Mouse (Mus musculus) stomach, embryonic 16.5 days (tissue): Measurements from ENCODE around the gene 1700010B08Rik. TPM values are rescaled to one million over a fixed set of nuclear protein-coding genes. Genes with fewer than 3 reads are reported as not detected.
"Not testable (repeated sequence)": the region's sequence is repeated elsewhere in the genome, so short reads cannot be mapped to it uniquely, and the experiment has no call there.

Experiments used
- ATAC-seq: fragments of 200-750 bp; cut with Nextera tagmentation; 2 replicates; pipeline ENCODE4 v1.8.0; 2017; ENCODE audit warnings: moderate number of reproducible peaks, moderate TSS enrichment; ENCODE audit not compliant: insufficient read depth, low FRiP score
- H3K27ac ChIP-seq: fragments of 300-500 bp; sonication (generic); 2 replicates; pipeline ENCODE4 v1.5.1; 2014; ENCODE audit warnings: low read length
- H3K27me3 ChIP-seq: fragments of 300-500 bp; sonication (generic); 2 replicates; pipeline ENCODE4 v1.6.1; 2014; ENCODE audit warnings: low read length, control low read depth, mixed read lengths; ENCODE audit not compliant: control insufficient read depth, insufficient read depth
- H3K36me3 ChIP-seq: fragments of 300-500 bp; sonication (generic); 2 replicates; pipeline ENCODE4 v1.6.1; 2014; ENCODE audit warnings: low read length; ENCODE audit not compliant: control insufficient read depth, insufficient read depth
- H3K4me1 ChIP-seq: fragments of 300-500 bp; sonication (generic); 2 replicates; pipeline ENCODE4 v1.6.1; 2014; ENCODE audit warnings: low read length, control low read depth, mixed read lengths; ENCODE audit not compliant: control insufficient read depth, insufficient read depth
- H3K4me2 ChIP-seq: fragments of 300-500 bp; sonication (generic); 2 replicates; pipeline ENCODE4 v1.6.1; 2014; ENCODE audit warnings: low read depth, low read length, mixed read lengths
- H3K4me3 ChIP-seq: fragments of 300-500 bp; sonication (generic); replicated peaks from 2 replicates; pipeline ENCODE4 v1.5.1; 2014; ENCODE audit warnings: mild to moderate bottlenecking, low read length
- H3K9ac ChIP-seq: fragments of 300-500 bp; sonication (generic); 2 replicates; pipeline ENCODE4 v1.6.1; 2014; ENCODE audit warnings: low read length
- H3K9me3 ChIP-seq: fragments of 300-500 bp; sonication (generic); replicated peaks from 2 replicates; pipeline ENCODE4 v1.6.1; 2016; ENCODE audit warnings: low read length, control low read depth; ENCODE audit not compliant: control insufficient read depth
- WGBS: fragments of 180-500 bp; shearing (Covaris S2); extraction: QIAGEN DNeasy Blood & Tissue Kit; methylation state at CpG from one replicate; pipeline ENCODE4 v1.1.7; 2014; 5-methylcytosine and 5-hydroxymethylcytosine counted together
- polyA plus RNA-seq: library from polyadenylated mRNA; unstranded; fragments of >200 nt; fragmentation: Nextera tagmentation; extraction: Ambion mirVana; gene quantifications from 2 replicates; pipeline ENCODE4 v1.2.1, GENCODE M21; 2015

The 1700010B08Rik gene
- polyA plus RNA-seq, 1 experiment from 2014 or later = not detected

DNA sequence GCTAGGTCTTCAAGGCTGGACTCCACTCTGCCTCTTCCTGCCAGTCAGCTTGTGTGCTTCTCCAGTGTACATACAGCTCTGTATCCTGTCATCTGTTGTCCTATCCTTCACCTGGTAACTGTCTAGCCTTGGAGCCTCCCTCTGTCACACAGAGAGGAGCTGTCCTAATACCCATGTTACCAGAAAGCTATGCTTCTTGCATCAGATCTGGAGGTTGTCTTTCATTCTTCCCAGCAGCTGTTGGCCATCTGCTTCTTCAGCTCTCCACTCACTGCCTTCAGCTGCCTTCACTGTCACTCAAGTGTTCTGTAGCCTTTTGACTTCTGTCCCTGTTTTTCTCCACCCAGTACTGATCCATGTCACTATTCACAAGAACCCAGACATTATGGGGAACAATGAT lies 29.4 kb upstream of the 1700010B08Rik start:
- Histone ChIP-seq H3K27me3 (no peaks in the 10 kb centered on the region), H3K36me3 (peaks cover 5% of the 10 kb centered on the region; the same call in 1 of the 2 replicates), H3K4me3 (no peak overlapping the region), H3K27ac (no peak overlapping the region), H3K4me1 (no peaks in the 10 kb centered on the region; the same call in 1 of the 2 replicates), H3K9me3 (no peaks in the 10 kb centered on the region), H3K4me2 (no peak overlapping the region), H3K9ac (no peak overlapping the region)
- no peak for ATAC-seq

GRCm38 (mm10) chr2:173691748-173692147 lies 27.5 kb upstream of the 1700010B08Rik start:
- H3K36me3 ChIP-seq = peaks cover 9% of the 10 kb centered on the region; the same call in 1 of the 2 replicates
- WGBS = 75% methylated on average over 6 of the region's 6 CpGs
- peak; percentile 21; the same call in 1 of the 2 replicates for ATAC-seq

GRCm38 (mm10) chr2:173692693-173693092 lies 26.5 kb upstream of the 1700010B08Rik start:
- 88% methylated on average over 2 of the region's 2 CpGs for WGBS
- no peaks in the 10 kb centered on the region for H3K9me3 ChIP-seq
- no peak overlapping the region for H3K27ac ChIP-seq
- no peak for ATAC-seq
- no peak overlapping the region for H3K9ac ChIP-seq
- no peaks in the 10 kb centered on the region; the same call in 1 of the 2 replicates for H3K4me1 ChIP-seq
- H3K36me3 ChIP-seq = peaks cover 11% of the 10 kb centered on the region; the same call in 1 of the 2 replicates
- H3K4me3 ChIP-seq = no peak overlapping the region
- no peaks in the 10 kb centered on the region for H3K27me3 ChIP-seq
- no peak overlapping the region for H3K4me2 ChIP-seq

More at GRCm38 (mm10) chr2:173691748-173692147, 27.5 kb upstream of the 1700010B08Rik start:
- Histone ChIP-seq H3K4me1 (no peaks in the 10 kb centered on the region; the same call in 1 of the 2 replicates), H3K27me3 (no peaks in the 10 kb centered on the region), H3K27ac (no peak overlapping the region), H3K4me2 (no peak overlapping the region), H3K9me3 (no peaks in the 10 kb centered on the region), H3K4me3 (no peak overlapping the region), H3K9ac (no peak overlapping the region)

DNA sequence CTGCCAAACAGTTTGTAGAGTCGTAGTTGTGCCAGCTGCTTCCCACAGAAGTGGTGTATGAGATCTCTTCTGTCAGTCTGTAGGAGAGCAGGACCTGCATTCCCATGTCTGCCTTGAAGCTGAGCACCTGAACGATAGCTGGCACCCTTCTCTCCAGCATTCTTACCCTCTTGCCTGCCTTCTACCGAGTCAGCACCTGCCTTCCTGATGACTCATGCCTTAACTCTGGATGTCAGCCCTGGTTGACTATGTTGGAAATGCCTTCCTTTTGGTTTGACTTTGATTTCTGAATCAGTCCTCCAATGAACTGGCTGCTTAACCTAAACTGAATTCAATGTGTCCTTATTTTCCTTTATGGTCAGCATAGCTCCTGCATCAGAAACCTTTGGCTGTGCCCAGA lies 20.4 kb upstream of the 1700010B08Rik start:
- Histone ChIP-seq H3K36me3 (peaks cover 19% of the 10 kb centered on the region; the same call in 1 of the 2 replicates), H3K27me3 (no peaks in the 10 kb centered on the region), H3K4me3 (no peak overlapping the region), H3K27ac (no peak overlapping the region), H3K9me3 (no peaks in the 10 kb centered on the region), H3K4me1 (no peaks in the 10 kb centered on the region), H3K4me2 (no peak overlapping the region), H3K9ac (no peak overlapping the region)
- WGBS = 71% methylated on average over 3 of the region's 3 CpGs
- ATAC-seq = no peak

- Histone ChIP-seq H3K4me2 (no peak overlapping the region), H3K9ac (no peak overlapping the region), H3K36me3 (peaks cover 8% of the 10 kb centered on the region; the same call in 1 of the 2 replicates), H3K27me3 (no peaks in the 10 kb centered on the region), H3K4me1 (no peaks in the 10 kb centered on the region), H3K9me3 (no peaks in the 10 kb centered on the region), H3K27ac (peak overlapping the region; percentile 3; the same call in 1 of the 2 replicates), H3K4me3 (no peak overlapping the region)
- 55% methylated on average over 16 of the region's 16 CpGs for WGBS
- ATAC-seq = no peak
These were observed 16.9 kb upstream of the 1700010B08Rik start for GRCm38 (mm10) chr2:173702096-173702866.

DNA sequence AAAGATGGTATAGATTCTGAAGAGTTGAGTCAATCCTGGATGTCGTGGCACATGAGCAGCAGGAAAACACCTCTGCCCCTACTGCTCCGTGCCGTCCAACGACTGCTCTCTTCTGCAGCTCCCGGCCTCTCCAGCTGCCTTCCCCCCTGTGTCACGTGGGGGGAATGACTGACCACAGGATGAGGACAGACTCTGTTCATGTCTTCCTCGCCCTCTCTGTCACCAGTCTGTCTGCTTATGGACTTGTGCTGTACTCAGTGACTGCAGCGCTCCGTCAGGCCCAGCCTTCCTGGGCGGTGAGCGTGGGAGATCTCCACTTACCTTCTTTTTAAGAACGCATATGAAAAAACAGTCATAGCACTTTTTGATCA lies 16.4 kb upstream of the 1700010B08Rik start:
- no peak overlapping the region for H3K9ac ChIP-seq
- 76% methylated on average over 12 of the region's 12 CpGs for WGBS
- no peak overlapping the region for H3K27ac ChIP-seq
- no peak for ATAC-seq
- no peak overlapping the region for H3K4me2 ChIP-seq
- H3K4me1 ChIP-seq = no peaks in the 10 kb centered on the region
- H3K9me3 ChIP-seq = no peaks in the 10 kb centered on the region
- peaks cover 8% of the 10 kb centered on the region; the same call in 1 of the 2 replicates for H3K36me3 ChIP-seq
- H3K27me3 ChIP-seq = no peaks in the 10 kb centered on the region
- no peak overlapping the region for H3K4me3 ChIP-seq

DNA sequence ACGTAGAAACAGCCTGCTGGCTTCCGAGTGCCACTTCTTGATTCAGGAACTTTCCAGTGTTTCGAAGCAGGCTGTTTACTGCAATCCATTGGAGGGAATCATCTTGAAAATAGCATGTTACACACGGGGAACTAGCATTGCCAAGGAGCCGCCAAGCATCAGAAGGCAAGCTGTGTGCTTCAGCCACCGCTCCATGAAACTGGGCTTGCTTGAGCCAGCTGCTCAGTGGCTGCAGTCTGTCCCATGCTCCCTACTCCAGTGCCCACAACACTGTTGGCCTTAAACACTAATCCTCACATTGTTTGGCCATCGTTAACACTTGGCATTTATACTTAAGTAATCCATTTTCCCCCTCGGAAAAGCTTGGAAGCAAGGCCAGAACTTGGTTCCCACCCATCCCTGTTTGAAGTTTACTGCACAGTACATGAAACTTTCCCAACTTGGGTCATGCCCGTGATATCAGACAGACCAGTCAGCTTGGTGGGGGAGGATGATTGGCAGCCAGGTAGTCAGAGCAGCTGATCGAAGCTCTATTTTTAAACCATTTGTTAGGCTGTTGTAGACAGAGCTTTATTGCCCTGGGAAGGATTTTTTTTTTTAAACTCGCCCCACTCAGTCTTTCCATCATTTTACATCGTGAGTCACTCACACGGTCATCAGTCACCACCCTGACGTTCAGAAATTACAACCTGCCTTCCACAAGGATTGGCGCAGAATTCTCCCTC lies 13.2 kb upstream of the 1700010B08Rik start:
- Histone ChIP-seq H3K9me3 (no peaks in the 10 kb centered on the region), H3K4me1 (no peaks in the 10 kb centered on the region), H3K4me2 (no peak overlapping the region), H3K4me3 (no peak overlapping the region), H3K9ac (no peak overlapping the region), H3K36me3 (0 out of 2 replicates have a peak, but pooled peaks cover 1% of the 10 kb centered on the region), H3K27ac (no peak overlapping the region), H3K27me3 (no peaks in the 10 kb centered on the region)
- WGBS = 78% methylated on average over 15 of the region's 15 CpGs
- no peak for ATAC-seq

DNA sequence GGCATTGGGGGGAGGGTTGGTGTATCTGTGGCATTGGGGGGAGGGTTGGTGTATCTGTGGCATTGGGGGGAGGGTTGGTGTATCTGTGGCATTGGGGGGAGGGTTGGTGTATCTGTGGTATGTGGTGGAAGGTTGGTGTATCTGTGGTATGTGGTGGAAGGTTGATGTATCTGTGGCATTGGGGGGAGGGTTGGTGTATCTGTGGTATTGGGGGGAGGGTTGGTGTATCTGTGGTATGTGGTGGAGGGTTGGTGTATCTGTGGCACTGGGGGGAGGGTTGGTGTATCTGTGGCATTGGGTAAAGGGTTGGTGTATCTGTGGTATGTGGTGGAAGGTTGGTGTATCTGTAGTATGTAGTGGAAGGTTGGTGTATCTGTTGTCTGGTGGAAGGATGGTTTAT lies 11.6 kb upstream of the 1700010B08Rik start:
- H3K4me3 ChIP-seq, H3K4me2 ChIP-seq, H3K27ac ChIP-seq, H3K4me1 ChIP-seq, H3K9me3 ChIP-seq, H3K9ac ChIP-seq, ATAC-seq, H3K36me3 ChIP-seq, H3K27me3 ChIP-seq: not testable (repeated sequence)

DNA sequence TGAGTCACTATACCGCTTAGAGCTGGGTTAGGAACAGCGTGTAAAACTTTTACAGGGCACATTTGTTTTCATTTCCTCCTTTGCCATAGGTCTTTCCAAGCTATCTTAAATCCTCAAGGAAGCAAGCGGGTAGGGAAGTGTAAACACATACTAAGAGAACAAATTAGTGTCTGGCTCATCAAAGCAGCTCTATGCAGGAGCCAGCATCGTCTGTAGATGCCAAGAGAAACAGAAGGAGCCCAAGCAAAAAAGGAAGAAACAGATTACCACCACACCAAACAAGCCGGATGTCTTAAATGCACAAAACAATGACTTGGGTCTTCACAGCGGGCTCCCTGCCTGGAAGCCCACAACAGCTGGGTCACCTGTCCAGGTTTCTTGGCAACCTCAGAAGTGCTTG lies 9.0 kb upstream of the 1700010B08Rik start:
- 60% methylated on average over 6 of the region's 6 CpGs for WGBS
- ATAC-seq = no peak
- no peaks in the 10 kb centered on the region for H3K9me3 ChIP-seq

More for the DNA sequence above, 9.0 kb upstream of the 1700010B08Rik start:
- H3K4me1 ChIP-seq = peaks cover 6% of the 10 kb centered on the region; the same call in 1 of the 2 replicates
- no peak overlapping the region for H3K27ac ChIP-seq
- H3K27me3 ChIP-seq = no peaks in the 10 kb centered on the region
- no peak overlapping the region for H3K4me3 ChIP-seq
- H3K9ac ChIP-seq = no peak overlapping the region
- no peak overlapping the region for H3K4me2 ChIP-seq
- no peaks in the 10 kb centered on the region for H3K36me3 ChIP-seq
